Mouse (Mus musculus) midbrain, embryonic 13.5 days (tissue): ENCODE results near the gene 4930407I10Rik. TPM values are rescaled to one million over a fixed set of nuclear protein-coding genes. Genes with fewer than 3 reads are reported as not detected.

ENCODE experiments used
- ATAC-seq: fragments of 200-750 bp; cut with Nextera tagmentation; 2 replicates; pipeline ENCODE4 v1.8.0; 2017; ENCODE audit warnings: mild to moderate bottlenecking, moderate TSS enrichment, moderate library complexity
- H3K27ac ChIP-seq: fragments of 300-500 bp; sonication (generic); 2 replicates; pipeline ENCODE4 v1.5.1; 2015; ENCODE audit warnings: inconsistent platforms, mild to moderate bottlenecking, moderate library complexity
- H3K27me3 ChIP-seq: fragments of 300-500 bp; sonication (generic); 2 replicates; pipeline ENCODE4 v1.6.1; 2015; ENCODE audit warnings: mild to moderate bottlenecking, inconsistent platforms
- H3K36me3 ChIP-seq: fragments of 300-500 bp; sonication (generic); 2 replicates; pipeline ENCODE4 v1.6.1; 2015; ENCODE audit warnings: mild to moderate bottlenecking, inconsistent platforms
- H3K4me1 ChIP-seq: fragments of 300-500 bp; sonication (generic); replicated peaks from 2 replicates; pipeline ENCODE4 v1.6.1; 2015; ENCODE audit warnings: inconsistent platforms
- H3K4me2 ChIP-seq: fragments of 300-500 bp; sonication (generic); replicated peaks from 2 replicates; pipeline ENCODE4 v1.6.1; 2015; ENCODE audit warnings: moderate library complexity, mild to moderate bottlenecking, inconsistent platforms
- H3K4me3 ChIP-seq: fragments of 300-500 bp; sonication (generic); replicated peaks from 2 replicates; pipeline ENCODE4 v1.5.1; 2015; ENCODE audit warnings: mild to moderate bottlenecking, inconsistent platforms
- H3K9ac ChIP-seq: fragments of 300-500 bp; sonication (generic); replicated peaks from 2 replicates; pipeline ENCODE4 v1.6.1; 2015; ENCODE audit warnings: mild to moderate bottlenecking, inconsistent platforms
- H3K9me3 ChIP-seq: fragments of 300-500 bp; sonication (generic); 2 replicates; pipeline ENCODE4 v1.6.1; 2016; ENCODE audit warnings: mild to moderate bottlenecking, inconsistent platforms
- WGBS: fragments of 180-500 bp; shearing (Covaris S2); methylation state at CpG from one replicate; pipeline ENCODE4 v1.1.7; 2015; 5-methylcytosine and 5-hydroxymethylcytosine counted together
- polyA plus RNA-seq: library from polyadenylated mRNA; unstranded; fragments of >200 nt; fragmentation: Nextera tagmentation; extraction: Ambion mirVana; gene quantifications from 2 replicates; pipeline ENCODE4 v1.2.1, GENCODE M21; 2015

The 4930407I10Rik gene
- polyA plus RNA-seq, 1 experiment from 2014 or later: not detected

- H3K9ac ChIP-seq: no peak overlapping the region
- no peaks in the 10 kb centered on the region for H3K9me3 ChIP-seq
- no peak overlapping the region for H3K4me3 ChIP-seq
- no peak overlapping the region for H3K4me2 ChIP-seq
- peaks cover 98% of the 10 kb centered on the region for H3K36me3 ChIP-seq
- no peaks in the 10 kb centered on the region for H3K4me1 ChIP-seq
- no peaks in the 10 kb centered on the region for H3K27me3 ChIP-seq
- 94% methylated on average over 7 of the region's 7 CpGs for WGBS
- H3K27ac ChIP-seq: no peak overlapping the region
- ATAC-seq: no peak
These were observed 31.2 kb upstream of the 4930407I10Rik start for GRCm38 (mm10) chr15:82027726-82028125.

- Histone ChIP-seq H3K9ac (no peak overlapping the region), H3K36me3 (peaks cover 83% of the 10 kb centered on the region), H3K4me1 (no peaks in the 10 kb centered on the region), H3K4me3 (no peak overlapping the region), H3K4me2 (no peak overlapping the region), H3K27ac (no peak overlapping the region), H3K27me3 (no peaks in the 10 kb centered on the region), H3K9me3 (no peaks in the 10 kb centered on the region)
- WGBS: 89% methylated on average over 7 of the region's 7 CpGs
- ATAC-seq: no peak
These were observed 26.6 kb upstream of the 4930407I10Rik start for GRCm38 (mm10) chr15:82032386-82032785.

GRCm38 (mm10) chr15:82033762-82034161, 25.2 kb upstream of the 4930407I10Rik start, which contains the start of gene Desi1:
Desi1 (minus strand) TSS chr15:82033862.
- Histone ChIP-seq H3K4me1 (no peaks in the 10 kb centered on the region), H3K4me3 (no peak within 1 kb of the TSS), H3K4me2 (no peak within 1 kb of the TSS), H3K27ac (no peak within 1 kb of the TSS), H3K9me3 (no peaks in the 10 kb centered on the region), H3K27me3 (no peaks in the 10 kb centered on the region), H3K9ac (no peak within 1 kb of the TSS), H3K36me3 (peaks cover 83% of the 10 kb centered on the region)
- WGBS: 95% methylated on average over 4 of the region's 4 CpGs
- no peak for ATAC-seq

GRCm38 (mm10) chr15:82035904-82036689, 22.9 kb upstream of the 4930407I10Rik start:
- Histone ChIP-seq H3K4me3 (no peak overlapping the region), H3K4me1 (no peaks in the 10 kb centered on the region), H3K27me3 (no peaks in the 10 kb centered on the region), H3K36me3 (peaks cover 83% of the 10 kb centered on the region), H3K9ac (no peak overlapping the region), H3K4me2 (no peak overlapping the region), H3K9me3 (no peaks in the 10 kb centered on the region), H3K27ac (no peak overlapping the region)
- ATAC-seq: no peak
- WGBS: 84% methylated on average over 12 of the region's 12 CpGs

- Histone ChIP-seq H3K9me3 (no peaks in the 10 kb centered on the region), H3K4me2 (no peak overlapping the region), H3K27me3 (no peaks in the 10 kb centered on the region), H3K9ac (no peak overlapping the region), H3K27ac (no peak overlapping the region), H3K4me1 (peaks cover 11% of the 10 kb centered on the region), H3K4me3 (no peak overlapping the region), H3K36me3 (peaks cover 62% of the 10 kb centered on the region)
- 86% methylated on average over 1 of the region's 1 CpGs for WGBS
- no peak for ATAC-seq
These were observed 18.3 kb upstream of the 4930407I10Rik start for GRCm38 (mm10) chr15:82040650-82041049.

GRCm38 (mm10) chr15:82044166-82044784, 14.7 kb upstream of the 4930407I10Rik start:
- peaks cover 28% of the 10 kb centered on the region for H3K4me1 ChIP-seq
- no peak for ATAC-seq
- H3K27ac ChIP-seq: no peak overlapping the region
- no peak overlapping the region for H3K4me3 ChIP-seq
- no peak overlapping the region for H3K4me2 ChIP-seq
- H3K36me3 ChIP-seq: peaks cover 31% of the 10 kb centered on the region
- WGBS: 97% methylated on average over 7 of the region's 7 CpGs
- H3K9ac ChIP-seq: no peak overlapping the region
- H3K27me3 ChIP-seq: no peaks in the 10 kb centered on the region
- no peaks in the 10 kb centered on the region for H3K9me3 ChIP-seq

GRCm38 (mm10) chr15:82046246-82046891, 12.6 kb upstream of the 4930407I10Rik start:
- peak overlapping the region; percentile 98 for H3K4me2 ChIP-seq
- WGBS: 6% methylated on average over 26 of the region's 26 CpGs
- no peaks in the 10 kb centered on the region for H3K9me3 ChIP-seq
- H3K27ac ChIP-seq: no peak overlapping the region
- H3K27me3 ChIP-seq: no peaks in the 10 kb centered on the region
- no peak for ATAC-seq
- H3K4me1 ChIP-seq: peaks cover 28% of the 10 kb centered on the region
- H3K4me3 ChIP-seq: peak overlapping the region; percentile 100
- H3K36me3 ChIP-seq: peaks cover 14% of the 10 kb centered on the region
- peak overlapping the region; percentile 98 for H3K9ac ChIP-seq

GRCm38 (mm10) chr15:82047080-82047883, 11.7 kb upstream of the 4930407I10Rik start, which contains the start of gene Snu13:
Snu13 (minus strand) TSS chr15:82047598.
- peak; percentile 89 for ATAC-seq
- 1% methylated on average over 73 of the region's 74 CpGs for WGBS
- Histone ChIP-seq H3K36me3 (peaks cover 12% of the 10 kb centered on the region), H3K4me3 (peak within 1 kb of the TSS; percentile 100), H3K9ac (peak within 1 kb of the TSS; percentile 98), H3K9me3 (no peaks in the 10 kb centered on the region), H3K4me2 (peak within 1 kb of the TSS; percentile 98), H3K4me1 (peaks cover 28% of the 10 kb centered on the region), H3K27ac (peak within 1 kb of the TSS; percentile 80), H3K27me3 (no peaks in the 10 kb centered on the region)

GRCm38 (mm10) chr15:82052544-82052943, 6.4 kb upstream of the 4930407I10Rik start:
- no peak overlapping the region for H3K4me3 ChIP-seq
- H3K27me3 ChIP-seq: no peaks in the 10 kb centered on the region
- H3K9ac ChIP-seq: no peak overlapping the region
- ATAC-seq: no peak
- no peaks in the 10 kb centered on the region for H3K9me3 ChIP-seq
- no peaks in the 10 kb centered on the region for H3K36me3 ChIP-seq
- WGBS: 74% methylated on average over 5 of the region's 5 CpGs
- no peak overlapping the region for H3K4me2 ChIP-seq
- no peak overlapping the region for H3K27ac ChIP-seq
- peaks cover 6% of the 10 kb centered on the region for H3K4me1 ChIP-seq

- Histone ChIP-seq H3K9me3 (no peaks in the 10 kb centered on the region), H3K27ac (no peak overlapping the region), H3K4me1 (no peaks in the 10 kb centered on the region), H3K4me3 (no peak overlapping the region), H3K27me3 (peaks cover 16% of the 10 kb centered on the region), H3K4me2 (no peak overlapping the region), H3K9ac (no peak overlapping the region), H3K36me3 (no peaks in the 10 kb centered on the region)
- ATAC-seq: no peak
- WGBS: 79% methylated on average over 14 of the region's 14 CpGs
These were observed 5.0 kb downstream of the 4930407I10Rik start for GRCm38 (mm10) chr15:82063909-82064308.

GRCm38 (mm10) chr15:82065511-82065910, 6.6 kb downstream of the 4930407I10Rik start:
- 21% methylated on average over 7 of the region's 7 CpGs for WGBS
- H3K27me3 ChIP-seq: peaks cover 32% of the 10 kb centered on the region
- ATAC-seq: peak; percentile 58; the same call in 1 of the 2 replicates

More at GRCm38 (mm10) chr15:82065511-82065910, 6.6 kb downstream of the 4930407I10Rik start:
- no peak overlapping the region for H3K9ac ChIP-seq
- no peak overlapping the region for H3K4me3 ChIP-seq
- no peaks in the 10 kb centered on the region for H3K9me3 ChIP-seq
- H3K27ac ChIP-seq: no peak overlapping the region
- no peaks in the 10 kb centered on the region for H3K36me3 ChIP-seq
- no peak overlapping the region for H3K4me2 ChIP-seq
- 0 out of 2 replicates have a peak, but pooled peaks cover 4% of the 10 kb centered on the region for H3K4me1 ChIP-seq
